Mouse (Mus musculus) common myeloid progenitor, adult 5-6 weeks (primary cell): Measurements from ENCODE around the gene Cd3eap. TPM values are rescaled to one million over a fixed set of nuclear protein-coding genes. Genes with fewer than 3 reads are reported as not detected.

Experiments
- ATAC-seq: replicated peaks from 2 replicates; pipeline ENCODE4 v1.8.0; 2016; ENCODE audit warnings: low read depth, mild to moderate bottlenecking, moderate TSS enrichment, inconsistent platforms; ENCODE audit not compliant: poor library complexity, severe bottlenecking
- total RNA-seq: library from RNA; stranded (forward); fragments of 200-1000, 187-1606 nt; gene quantifications from 2 replicates; pipeline ENCODE4 v1.2.3, GENCODE M21; 2017

Gene Cd3eap
- total RNA-seq, 1 experiment from 2014 or later = 23.2 TPM

DNA sequence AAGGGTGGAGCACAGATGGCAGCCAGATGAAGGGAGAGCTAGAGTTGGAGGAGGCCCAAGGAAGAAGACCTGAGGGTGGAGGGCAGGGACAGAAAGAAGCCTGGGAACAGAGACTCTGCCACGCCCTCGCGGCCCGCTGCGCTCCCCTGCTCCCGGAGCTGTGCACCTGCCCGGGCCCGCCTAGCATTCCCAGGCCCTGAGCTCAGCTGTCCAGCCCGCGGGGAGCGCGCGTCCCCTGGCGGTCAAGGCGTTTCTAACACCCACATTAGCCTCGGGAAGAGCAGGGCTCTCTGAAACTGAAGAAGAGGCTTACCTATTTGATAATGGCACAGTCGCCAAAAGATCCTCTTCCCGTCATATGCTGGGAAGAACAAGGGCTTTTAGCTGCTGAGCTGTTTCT, 4.6 kb upstream of the Cd3eap start:
- ATAC-seq = no peak

- no peak for ATAC-seq
Observed at GRCm38 (mm10) chr7:19362276-19362675, 3.0 kb upstream of the Cd3eap start.

GRCm38 (mm10) chr7:19361720-19362119, 2.4 kb upstream of the Cd3eap start:
- peak; percentile 10; the same call in 1 of the 2 replicates for ATAC-seq

GRCm38 (mm10) chr7:19360944-19361343, 1.7 kb upstream of the Cd3eap start:
- ATAC-seq = peak; percentile 67

GRCm38 (mm10) chr7:19359892-19360641, 784 bp upstream of the Cd3eap start:
- ATAC-seq = peak; percentile 60

DNA sequence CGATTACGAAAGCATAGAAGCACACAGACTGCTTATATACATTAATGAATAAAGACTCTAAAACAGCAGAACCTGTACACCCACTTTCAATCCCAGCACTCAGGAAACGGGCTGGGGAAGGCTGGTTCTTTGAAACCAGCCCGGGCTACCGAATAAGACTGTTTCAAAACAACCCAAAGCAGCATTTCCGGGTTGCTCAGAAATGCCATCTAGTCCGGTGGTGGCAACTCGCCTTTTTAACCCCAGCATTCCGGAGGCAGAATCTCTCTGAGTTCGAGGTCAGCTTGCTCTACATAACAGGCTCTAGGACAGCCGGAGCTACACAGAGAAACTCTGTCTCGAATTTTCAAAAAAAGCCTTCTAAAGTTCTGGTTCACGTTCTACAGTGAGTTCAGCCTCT, 649 bp downstream of the Cd3eap start:
- no peak for ATAC-seq

GRCm38 (mm10) chr7:19357381-19358375, 1.6 kb downstream of the Cd3eap start:
- ATAC-seq = no peak

GRCm38 (mm10) chr7:19356311-19356710, 3.0 kb downstream of the Cd3eap start:
- ATAC-seq = no peak

DNA sequence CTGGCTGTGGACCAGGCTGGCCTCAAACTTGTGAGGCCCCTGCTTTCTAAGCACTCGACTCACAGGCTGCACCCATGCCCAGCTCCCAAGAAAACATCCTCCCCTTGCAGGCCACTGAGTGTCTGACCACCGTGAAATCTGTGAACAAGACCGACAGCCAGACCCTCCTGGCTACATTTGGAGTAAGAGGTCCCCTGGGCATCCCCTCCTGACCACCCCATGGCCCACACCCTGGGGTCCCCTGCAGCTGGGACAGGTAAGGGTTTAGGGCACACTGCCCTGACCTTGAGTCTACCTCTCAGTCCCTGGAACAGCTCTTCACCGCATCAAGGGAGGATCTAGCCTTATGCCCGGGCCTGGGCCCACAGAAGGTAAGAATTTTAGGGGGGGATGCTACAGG, 4.3 kb downstream of the Cd3eap start:
- no peak for ATAC-seq

DNA sequence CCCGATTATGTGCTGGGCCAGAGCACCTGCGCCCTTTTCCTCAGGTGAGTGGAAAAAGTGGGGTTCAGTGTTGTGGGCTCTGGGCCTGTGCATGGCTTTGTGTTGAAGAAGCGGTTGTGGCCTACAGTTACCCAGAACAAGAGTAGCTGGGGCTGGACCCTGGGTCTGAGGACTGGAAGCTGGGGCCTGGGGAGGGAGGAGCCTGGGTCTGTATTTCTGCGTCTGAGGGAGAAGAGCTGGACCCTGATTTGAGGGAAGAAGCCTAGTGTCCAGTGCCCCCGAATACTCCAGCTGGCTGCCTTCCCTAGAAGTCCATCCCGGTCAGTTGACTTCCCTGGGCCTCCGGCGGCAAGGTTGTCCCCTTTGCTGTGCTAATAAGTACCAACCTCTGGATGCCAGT, 9.1 kb downstream of the Cd3eap start:
- no peak for ATAC-seq

GRCm38 (mm10) chr7:19349188-19349915, 9.9 kb downstream of the Cd3eap start:
- ATAC-seq = no peak

DNA sequence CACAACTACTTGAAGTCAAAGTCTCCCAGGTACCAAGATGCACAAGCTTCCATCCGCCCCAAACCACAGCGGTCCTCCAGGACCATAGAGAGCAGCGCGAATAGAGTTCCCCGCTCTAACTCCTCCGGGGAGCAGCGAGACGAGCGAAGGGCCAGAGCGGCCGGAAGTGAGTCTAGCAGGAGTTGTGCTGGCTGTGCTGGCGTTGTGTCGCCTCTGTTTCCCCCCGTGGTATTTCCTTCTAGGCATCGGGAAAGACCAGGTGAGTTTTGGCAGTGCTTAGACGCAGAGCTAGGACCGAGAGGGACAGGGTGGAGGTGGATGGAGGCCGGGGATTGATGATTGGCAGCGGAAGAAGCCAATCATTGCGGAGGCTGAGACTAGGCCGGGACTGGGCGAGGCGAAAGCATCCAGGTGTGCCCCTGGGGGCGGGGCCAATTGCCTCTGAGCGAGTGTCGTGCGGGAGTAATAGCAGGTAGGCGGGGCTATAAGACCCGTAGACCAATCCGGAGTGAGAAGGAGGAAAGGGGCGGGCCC, 14.3 kb downstream of the Cd3eap start:
- ATAC-seq = peak; percentile 84

- no peak for ATAC-seq
Observed at GRCm38 (mm10) chr7:19344237-19344847, 14.9 kb downstream of the Cd3eap start, which contains the start of gene Ercc1. Gene Ercc1, plus strand, starts transcription at chr7:19344778.

DNA sequence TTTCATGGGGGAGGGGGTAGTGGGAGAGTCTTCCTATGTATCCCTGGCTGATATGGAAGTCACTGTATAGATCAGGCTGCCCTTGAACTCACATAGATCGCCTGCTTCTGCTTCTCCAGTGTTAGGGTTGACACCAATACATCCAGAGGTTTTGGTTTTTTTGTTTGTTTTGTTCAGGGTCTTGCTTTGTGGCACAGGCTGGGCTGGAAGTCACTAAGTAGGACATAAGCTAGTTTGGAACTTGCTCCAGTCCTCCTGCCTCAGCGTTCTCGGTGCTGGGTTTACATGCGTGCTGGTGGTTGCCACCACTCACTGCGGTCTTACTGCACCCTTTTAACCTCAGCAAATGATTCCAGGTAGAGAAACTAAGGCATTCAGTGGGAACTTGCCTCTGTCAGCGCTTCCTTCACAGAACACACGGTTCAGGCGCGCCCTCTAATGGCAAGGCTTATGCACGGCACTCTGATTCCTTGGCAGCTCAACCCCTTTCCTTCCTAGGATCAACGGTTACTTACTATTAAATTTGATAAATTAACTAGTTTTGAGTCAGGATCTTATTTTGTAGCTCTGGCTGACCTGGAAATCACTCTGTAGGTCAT, 16.0 kb downstream of the Cd3eap start:
- peak; percentile 47; the same call in 1 of the 2 replicates for ATAC-seq

DNA sequence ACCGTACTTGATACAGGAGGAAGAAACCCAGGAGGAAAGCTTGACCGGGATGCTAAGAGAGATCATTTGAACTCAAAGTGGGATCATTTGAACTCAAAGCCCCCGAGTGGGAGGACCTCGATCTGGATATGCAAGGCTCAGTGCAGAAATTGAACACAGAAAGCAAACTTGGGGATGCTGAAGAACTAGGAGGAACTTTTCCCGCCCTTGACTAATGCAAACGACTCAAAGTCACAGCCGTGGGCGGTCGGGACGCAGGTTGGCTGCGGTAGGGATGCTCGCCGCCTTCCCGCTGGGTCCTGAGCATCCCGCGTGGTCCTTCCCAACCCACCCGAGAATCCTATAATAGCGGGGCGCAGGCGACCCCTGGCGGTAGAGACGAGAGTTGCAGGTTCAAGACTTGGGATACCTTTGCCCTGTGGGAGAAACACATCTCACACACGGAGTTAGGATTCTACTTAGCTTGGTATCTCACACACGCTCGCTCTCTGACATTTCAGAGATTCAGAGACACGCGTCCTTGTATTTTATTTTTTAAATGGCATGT, 16.7 kb downstream of the Cd3eap start:
- ATAC-seq = peak; percentile 46; the same call in 1 of the 2 replicates

- ATAC-seq = no peak
Observed at GRCm38 (mm10) chr7:19341761-19342409, 17.4 kb downstream of the Cd3eap start.

GRCm38 (mm10) chr7:19341250-19341649, 18.0 kb downstream of the Cd3eap start:
- ATAC-seq = no peak

- ATAC-seq = no peak
Observed at GRCm38 (mm10) chr7:19338596-19338995, 20.7 kb downstream of the Cd3eap start.
